Mouse (Mus musculus) v-Abl transformed pro-B cells (cell line): ENCODE measurements around the gene Samd4b.
"Not testable (repeated sequence)": the region's sequence is repeated elsewhere in the genome, so short reads cannot be mapped to it uniquely, and the experiment has no call there.

ENCODE experiments used
- in situ Hi-C, 2 experiments: fragments of 400-800 bp; cut with MboI; formaldehyde crosslinking; loops; one replicate each; pipeline ENCODE4 v1.15.1; 2025; ENCODE audit not compliant: unreplicated experiment in 2 of 2

Gene Samd4b

DNA sequence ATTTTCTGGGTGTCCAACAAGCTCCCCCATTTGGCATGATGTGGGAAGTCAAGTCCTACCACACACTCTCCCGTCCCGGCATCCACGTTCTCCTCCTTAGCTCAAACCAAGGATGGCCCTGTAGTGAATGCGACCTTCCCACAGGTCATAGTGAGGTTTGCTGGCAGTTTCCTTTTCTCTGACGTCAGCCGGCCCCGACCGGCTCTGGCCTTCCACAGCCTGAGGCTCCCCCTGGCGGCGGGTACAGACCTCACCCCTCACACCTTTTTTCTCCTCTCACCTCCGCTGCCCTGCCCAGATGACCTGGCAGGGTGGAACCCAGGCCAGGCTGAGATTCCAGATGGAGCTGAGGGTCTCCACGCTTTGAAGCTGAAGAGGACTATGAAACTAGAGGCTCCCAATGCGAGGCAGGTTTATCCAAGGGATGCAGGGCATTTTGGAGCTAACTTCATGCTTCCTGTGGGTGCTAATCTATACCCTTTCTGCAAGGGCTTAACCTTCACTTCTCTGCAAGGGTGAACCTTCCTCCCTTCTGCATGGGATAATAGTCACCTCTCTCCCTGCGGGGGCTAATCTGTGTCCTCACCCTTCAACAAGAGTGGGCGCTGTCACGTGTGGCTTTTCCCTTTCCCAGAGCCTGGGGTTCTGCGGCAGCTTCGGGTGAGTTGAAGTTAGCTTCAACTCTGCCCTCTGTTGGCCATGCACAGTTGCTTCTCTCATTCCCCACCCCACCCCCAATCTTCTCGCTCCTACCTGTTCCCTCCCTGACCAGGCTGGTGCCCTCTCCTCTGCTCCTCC lies 69.8 kb downstream of the Samd4b start:
- in situ Hi-C loops = loop anchor here in 1 of 2 experiments (5.0 kb wide), 2 partner anchors 74 to 81 kb away; no protein-coding TSS in a partner anchor

DNA sequence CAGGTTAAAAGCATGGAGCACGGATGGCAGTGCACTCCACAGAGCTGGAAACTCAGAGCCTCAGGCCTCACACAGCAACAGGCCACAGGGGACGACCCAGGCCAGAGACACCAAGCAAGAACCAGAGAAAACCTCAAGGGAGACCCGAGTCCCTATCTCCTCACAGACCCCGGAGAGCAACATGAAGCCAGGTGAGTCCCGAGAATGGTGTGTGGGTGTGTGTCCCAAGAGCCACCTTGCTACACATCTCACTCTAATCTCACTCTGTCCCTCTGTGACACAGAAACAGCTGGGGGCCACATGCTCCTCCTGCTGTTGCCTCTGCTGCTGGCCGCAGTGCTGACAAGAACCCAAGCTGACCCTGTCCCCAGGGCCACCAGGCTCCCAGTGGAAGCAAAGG lies 75.4 kb downstream of the Samd4b start, which contains the start of gene Ifnl3:
TSS of gene Ifnl3 (plus strand) at position 301 of the 400 bp plus-strand sequence.
- in situ Hi-C loops = not testable (repeated sequence)

DNA sequence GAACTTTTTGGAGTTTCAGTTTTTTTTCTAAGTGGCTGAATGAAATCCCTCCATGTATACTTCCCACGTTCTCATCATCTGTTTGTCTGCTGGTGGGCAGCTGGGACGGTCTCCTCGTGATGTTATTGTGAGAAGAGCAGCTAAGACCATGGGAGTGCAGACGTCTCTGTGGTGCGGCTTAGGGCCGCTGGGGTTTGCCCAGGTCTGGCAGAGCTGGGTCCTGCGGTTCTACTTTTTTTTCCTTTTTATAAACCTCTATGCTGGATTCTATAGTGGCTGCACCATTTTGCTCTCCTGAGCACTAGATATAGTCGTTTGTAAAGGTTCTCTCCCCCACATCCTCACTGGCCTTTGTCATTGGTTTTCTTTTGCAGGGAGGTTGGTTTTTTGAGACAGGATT lies 86.5 kb downstream of the Samd4b start:
- in situ Hi-C loops = no loop called here

DNA sequence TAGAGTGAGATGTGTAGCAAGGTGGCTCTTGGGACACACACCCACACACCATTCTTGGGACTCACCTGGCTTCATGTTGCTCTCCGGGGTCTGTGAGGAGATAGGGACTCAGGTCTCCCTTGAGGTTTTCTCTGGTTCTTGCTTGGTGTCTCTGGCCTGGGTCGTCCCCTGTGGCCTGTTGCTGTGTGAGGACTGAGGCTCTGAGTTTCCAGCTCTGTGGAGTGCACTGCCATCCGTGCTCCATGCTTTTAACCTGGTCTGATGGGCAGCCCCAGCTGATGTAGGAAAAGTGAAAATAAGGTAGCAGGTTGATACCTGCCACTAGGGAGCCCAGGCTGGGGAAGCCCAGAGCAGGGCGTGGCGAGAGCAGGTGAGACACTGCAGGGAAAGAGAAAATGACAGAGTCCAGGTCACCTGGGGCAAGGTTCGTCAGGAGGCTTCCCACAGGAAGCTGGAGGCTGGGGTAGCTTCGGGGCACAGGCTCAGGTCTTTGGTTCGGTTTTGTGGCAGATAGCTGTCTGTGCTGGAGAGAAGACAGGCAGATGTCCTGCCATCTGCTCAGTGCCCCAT lies 87.5 kb downstream of the Samd4b start, which contains the start of gene Ifnl2:
TSS of gene Ifnl2 (minus strand) at position 51 of the 570 bp plus-strand sequence.
- in situ Hi-C loops = not testable (repeated sequence)

DNA sequence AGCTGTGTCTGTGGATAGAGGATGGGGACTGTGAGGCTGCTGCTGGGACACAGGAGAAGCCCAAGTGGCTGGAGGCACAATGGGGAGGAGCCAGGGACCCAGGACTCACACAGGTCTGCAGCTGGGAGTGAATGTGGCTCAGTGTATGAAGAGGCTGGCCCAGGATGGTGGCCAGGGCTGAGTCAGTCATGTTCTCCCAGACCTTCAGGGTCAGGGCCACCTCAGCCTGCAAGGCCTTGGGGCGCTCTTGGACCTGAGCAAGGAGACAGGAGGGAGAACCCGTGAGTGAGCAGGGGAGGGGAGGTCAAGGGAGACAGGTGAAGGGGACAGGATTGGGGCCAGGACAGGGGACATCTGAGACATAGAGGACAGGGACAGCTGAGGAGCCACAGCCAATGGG lies 88.8 kb downstream of the Samd4b start:
- in situ Hi-C loops = not testable (repeated sequence)

DNA sequence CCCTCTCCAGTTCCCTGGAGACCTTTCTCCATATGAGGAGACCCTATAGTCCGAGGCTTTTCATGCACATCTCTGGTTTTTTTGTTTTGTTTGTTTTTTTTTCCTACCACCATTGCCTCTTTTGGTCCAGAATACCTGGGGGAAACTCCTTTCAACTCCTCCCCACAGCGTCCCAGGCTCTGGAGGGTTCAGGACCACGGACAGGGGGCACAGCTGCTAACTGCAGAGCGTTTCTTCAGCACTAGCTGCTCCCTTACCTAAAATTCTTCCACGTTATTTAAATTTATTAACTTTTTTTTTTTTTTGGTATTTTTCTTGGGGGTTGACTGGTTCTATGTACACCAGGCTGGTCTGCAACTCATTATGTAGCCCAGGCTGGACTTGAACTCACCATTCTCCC lies 92.4 kb downstream of the Samd4b start:
- in situ Hi-C loops = no loop called here

DNA sequence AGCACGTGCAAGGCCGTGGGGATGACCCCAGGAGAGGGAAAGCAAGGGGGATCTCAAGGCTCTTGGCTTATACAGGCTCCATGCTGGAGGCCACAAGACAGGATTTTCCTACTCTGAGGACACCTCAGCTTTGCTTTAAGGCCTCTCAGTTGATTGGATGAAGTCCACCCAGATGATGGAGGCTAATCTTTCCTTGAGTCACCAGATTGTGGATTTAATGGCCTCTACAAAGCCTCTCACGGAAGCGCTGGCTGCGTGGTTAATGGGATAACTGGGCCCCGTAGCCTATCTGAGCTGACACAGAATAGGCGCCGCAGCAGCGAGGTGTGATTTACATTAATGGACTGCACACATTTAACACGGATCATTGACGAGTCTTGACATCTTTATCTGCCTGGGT lies 102.5 kb downstream of the Samd4b start:
- in situ Hi-C loops = loop anchor here in 1 of 2 experiments (25.0 kb wide), 1 partner anchor 1067 kb away; no protein-coding TSS in a partner anchor

DNA sequence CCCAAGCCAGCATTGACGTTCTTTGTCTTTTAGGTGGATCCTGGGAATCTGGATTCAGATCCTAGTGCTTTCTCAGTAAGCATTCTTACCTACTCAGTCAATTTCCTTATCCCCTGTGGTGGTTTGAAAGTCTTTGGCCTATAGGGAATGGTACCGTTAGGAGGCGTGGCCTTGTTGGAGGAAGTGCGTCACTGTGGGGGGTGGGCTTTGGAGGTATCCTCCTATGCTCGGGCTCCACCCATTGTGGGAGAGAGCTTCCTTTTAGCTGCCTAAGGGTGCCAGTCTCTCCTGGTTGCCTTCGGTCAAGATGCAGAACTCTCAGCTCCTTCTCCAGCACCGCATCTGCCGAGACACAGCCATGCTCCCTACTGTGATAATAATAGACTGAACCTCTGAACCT lies 105.6 kb downstream of the Samd4b start:
- in situ Hi-C loops = loop anchor here in 1 of 2 experiments (25.0 kb wide), 1 partner anchor 1070 kb away; no protein-coding TSS in a partner anchor

DNA sequence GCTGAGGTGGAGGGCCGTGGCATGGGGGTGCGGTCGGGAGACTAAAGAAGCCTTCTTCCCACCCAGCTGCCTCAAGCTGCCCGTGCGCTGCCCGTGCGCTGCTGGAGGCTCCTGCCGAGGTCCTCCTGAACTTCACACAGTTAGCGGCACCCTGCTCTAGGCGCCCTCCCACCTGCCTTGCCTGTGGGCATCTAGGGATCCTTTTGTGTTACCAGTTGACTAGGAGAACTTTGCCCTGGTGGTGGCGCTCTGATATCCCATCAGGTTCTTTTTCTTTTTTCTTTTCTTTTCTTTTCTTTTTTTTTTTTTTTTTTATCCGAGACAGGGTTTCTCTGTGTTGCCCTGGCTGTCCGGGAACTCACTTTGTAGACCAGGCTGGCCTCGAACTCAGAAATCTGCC lies 107.0 kb downstream of the Samd4b start:
- in situ Hi-C loops = loop anchor here in 1 of 2 experiments (25.0 kb wide), 1 partner anchor 1071 kb away; no protein-coding TSS in a partner anchor

DNA sequence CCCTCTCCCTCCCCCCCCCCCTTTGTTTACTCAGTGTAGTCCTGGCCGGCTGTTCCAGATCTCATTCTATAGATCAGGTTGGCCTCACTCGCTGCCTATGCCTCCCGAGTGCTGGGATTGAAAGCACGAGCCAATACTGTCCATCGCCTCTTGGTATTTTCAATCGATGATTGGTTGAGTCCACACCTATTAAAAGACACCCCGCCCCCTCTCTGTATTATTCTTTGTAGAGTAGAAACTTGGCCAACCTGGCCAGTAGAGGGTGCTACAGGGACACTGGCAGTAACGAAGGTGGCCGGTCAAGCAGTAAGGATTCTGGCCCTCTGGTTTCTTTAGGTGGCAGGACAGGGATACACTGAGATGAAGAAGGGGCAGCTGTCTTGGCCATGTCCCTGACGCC lies 107.5 kb downstream of the Samd4b start:
- in situ Hi-C loops = loop anchor here in 1 of 2 experiments (25.0 kb wide), 1 partner anchor 1072 kb away; no protein-coding TSS in a partner anchor

DNA sequence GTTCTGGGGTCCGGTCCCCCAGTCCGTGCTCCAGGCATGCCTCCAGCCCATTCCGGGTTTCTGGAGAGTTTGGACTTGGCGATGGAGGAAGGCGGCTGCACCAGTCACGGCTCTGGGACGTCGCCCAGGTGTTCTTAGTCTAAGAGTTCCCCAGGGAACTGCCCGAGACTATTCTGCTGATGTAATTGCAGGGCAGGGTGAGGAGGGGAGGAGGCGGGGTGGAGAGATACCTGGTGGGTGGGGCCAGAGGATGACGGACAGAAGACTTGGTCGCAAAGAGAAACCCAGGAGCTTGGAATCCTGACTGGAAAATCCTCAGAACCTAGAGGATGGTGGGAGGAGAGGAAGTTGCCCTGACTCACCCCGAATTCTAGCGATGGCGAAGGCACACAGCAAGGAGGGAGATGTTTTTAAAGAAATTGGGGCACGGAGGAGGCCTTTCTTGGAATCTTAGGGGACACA lies 109.9 kb downstream of the Samd4b start:
- in situ Hi-C loops = loop anchor here in 1 of 2 experiments (25.0 kb wide), 1 partner anchor 1074 kb away; no protein-coding TSS in a partner anchor

DNA sequence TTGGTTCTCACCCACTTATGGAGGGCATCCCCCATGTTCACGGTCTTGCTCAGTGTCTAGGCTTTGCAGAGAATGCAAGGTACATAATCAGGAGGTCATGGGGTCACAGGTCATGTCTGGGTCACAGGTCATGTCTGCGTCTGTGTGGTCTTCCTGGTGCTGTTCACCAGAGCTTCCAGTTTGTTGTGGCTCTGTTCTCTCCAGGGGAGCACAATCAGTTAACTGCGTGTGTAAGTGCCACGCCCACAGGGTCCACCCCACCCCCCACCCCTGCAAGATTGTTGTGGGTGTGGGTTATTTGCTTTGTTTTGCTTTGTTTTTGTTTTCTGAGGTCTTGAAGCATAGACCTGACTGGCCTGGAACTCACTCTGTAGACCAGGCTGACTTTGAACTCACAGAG lies 113.8 kb downstream of the Samd4b start:
- in situ Hi-C loops = loop anchor here in 1 of 2 experiments (25.0 kb wide), 1 partner anchor 1078 kb away; no protein-coding TSS in a partner anchor

DNA sequence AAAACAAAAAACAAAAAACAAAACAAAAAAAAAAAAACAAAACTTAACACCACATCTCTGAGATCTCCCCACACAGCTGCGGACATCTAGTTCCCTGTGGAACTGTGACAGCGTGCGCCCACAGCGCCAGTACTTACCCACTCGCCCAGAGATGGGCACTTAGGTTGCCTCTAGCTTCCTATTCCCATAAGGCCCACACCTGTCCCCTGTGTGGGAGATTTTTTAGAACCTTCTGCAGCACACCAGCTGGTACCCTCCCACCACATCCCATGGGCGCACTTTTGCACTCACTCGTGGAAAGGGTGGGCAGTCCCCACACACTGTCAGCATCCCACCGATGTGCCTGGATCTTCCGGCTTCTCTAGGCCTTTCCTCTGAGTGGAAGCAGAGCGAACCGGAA lies 115.1 kb downstream of the Samd4b start:
- in situ Hi-C loops = loop anchor here in 1 of 2 experiments (25.0 kb wide), 1 partner anchor 1079 kb away; no protein-coding TSS in a partner anchor

DNA sequence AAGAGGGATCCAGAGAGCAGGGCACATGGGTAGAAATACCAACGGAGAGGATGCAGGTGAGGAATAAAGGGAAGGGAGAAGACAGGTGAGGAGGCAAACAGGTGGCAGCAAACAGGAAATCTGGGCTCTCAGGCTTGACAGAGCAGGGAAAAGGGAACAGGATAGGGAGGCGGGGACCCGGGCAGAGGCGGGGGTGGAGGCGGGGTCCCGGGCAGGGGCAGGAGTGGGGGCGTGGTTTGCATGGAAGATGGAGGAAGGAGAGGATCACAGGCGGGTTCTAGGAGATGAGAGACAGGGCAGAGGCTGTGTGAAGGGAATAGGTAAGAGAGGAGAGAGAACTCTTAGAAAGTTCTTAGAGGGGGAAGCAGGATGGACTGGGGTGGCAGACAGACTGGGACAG lies 119.1 kb downstream of the Samd4b start:
- in situ Hi-C loops = loop anchor here in 1 of 2 experiments (25.0 kb wide), 1 partner anchor 1083 kb away; no protein-coding TSS in a partner anchor

DNA sequence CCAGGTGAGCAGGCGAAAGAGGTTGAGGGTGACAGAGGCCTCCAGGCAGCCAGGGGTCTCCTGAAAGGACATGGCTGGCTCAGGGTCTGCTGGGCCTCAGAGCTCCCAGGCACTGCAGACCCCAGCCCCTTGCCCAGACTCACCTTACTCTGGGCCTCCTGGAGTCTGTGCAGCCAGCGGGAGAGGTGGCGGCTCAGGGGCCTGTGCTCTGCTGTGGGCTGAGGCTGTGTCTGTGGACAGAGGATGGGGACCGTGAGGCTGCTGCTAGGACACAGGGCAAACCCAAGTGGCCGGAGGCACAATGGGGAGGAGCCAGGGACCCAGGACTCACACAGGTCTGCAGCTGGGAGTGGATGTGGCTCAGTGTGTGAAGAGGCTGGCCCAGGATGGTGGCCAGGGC lies 120.6 kb downstream of the Samd4b start:
- in situ Hi-C loops = loop anchor here in 1 of 2 experiments (25.0 kb wide), 1 partner anchor 1085 kb away; no protein-coding TSS in a partner anchor

DNA sequence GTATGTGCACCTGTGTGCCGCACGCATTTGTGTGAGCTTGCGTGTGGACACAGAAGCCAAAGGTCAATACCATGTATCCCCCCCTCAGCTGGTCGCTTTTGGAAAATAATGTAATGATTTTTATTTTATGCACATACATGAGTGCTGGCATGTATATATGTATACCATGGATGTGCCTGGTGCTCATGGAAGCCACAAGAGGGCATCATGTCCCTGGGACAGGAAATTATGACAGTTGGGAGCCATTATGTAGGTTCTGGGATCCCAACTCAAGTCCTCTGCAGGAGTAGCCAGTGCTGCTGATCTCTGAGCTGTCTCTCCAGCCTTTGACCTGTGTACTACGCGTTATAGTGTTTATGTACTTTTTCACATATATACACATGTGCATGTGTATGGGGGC lies 121.8 kb downstream of the Samd4b start:
- in situ Hi-C loops = loop anchor here in 1 of 2 experiments (25.0 kb wide), 1 partner anchor 1086 kb away; no protein-coding TSS in a partner anchor

DNA sequence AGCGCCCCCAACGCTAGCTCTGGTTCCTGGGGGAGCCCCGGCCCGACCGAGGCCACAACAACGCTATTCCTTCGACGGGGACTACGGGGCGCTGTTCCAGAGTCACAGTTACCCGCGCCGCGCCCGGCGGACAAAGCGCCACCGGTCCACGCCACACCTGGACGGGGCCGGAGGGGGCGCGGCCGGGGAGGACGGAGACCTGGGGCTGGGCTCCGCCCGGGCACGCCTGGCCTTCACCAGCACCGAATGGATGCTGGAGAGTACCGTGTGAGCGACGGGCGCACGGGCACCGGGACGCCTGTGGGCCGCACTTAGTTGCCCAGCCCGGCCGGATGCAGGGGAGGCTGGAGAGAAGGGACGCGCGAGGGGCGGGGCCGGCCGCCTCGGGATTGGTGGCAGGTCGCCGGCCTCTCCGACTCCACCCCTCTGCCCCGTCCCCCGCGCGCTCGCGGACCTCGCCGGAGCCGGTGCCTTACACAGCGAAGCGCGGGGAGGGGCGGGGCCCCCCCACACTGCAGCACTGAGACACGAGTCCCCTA lies 130.7 kb downstream of the Samd4b start:
- in situ Hi-C loops = no loop called here

DNA sequence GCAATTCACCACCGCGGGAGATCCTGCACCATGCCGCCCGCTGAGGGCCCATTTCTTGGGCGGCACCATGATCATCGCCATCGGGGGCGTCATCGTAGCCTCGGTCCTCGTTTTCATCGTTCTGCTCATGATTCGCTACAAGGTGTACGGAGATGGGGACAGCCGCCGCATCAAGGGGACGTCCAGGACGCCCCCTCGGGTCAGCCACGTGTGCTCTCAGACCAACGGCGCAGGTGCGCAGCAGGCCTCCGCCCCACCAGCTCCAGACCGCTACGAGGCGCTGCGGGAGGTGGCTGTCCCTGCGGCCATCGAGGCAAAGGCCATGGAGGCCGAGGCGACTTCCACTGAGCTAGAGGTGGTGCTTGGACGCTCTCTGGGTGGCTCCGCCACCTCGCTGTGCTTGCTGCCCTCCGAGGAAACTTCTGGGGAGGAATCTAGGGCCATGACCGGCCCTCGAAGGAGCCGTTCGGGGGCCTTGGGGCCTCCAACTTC lies 131.2 kb downstream of the Samd4b start:
- in situ Hi-C loops = no loop called here

DNA sequence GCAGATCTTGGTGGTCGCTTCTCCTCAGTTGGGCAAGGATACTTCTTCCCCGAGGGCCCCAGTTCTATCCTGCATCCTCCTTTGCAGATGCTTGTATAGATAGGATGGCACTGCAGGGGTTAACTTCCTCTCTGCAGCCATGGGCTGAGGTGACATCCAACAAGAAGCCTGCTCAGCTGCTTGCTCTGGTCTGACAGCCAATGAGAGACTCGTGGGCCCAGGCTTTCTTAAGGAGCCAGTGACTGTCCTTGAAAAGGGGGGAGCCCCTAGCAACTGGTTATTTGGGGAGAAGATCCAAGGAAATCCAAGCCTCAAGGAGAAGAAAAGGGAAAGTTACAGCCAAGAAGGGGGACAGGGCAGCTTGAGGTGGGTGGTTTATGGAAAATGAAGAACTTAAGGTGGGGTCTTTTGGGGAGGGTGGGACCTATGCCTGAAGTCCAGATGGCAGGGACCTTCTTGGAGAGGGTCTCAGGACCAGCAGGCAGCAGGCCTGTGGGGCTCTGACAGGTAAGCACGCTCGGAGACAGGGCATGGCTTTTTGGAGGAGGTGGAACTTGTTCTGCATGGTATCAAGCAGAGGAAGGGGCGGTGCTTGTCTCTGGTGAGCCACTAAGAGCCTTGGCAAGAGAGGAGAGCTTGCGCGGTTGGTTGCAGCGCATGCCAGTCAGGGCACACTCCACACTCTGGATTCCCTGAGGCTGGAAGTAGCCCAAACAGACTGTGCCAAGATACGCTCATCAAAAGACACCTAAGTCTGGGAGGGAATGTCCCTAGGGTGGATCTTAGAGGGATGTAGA lies 133.3 kb downstream of the Samd4b start:
- in situ Hi-C loops = no loop called here

DNA sequence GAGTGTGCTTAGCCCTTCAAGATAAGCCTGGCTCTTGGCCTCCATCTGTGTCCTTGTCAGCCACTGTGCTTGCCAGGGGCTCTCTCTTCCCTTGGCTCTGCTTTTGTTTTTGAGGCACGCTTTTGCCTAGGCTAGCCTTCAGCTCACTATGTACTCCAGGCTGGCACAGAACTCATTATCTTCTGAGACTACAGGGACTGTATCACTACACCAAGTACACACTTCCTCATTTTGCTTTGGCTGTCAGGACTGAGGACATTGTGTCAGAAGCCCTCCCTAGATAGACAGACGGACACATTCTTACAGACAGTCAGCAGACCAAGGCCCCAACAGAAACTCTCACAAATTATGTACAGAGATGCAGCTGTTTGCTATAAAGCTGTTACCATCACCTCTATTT lies 135.2 kb downstream of the Samd4b start:
- in situ Hi-C loops = no loop called here
